Comparison of ENCODE assay signal across 10 mouse cellular contexts in genomic region chr5:34191843-34192242, GRCm38 (mm10). TPM values are rescaled to one million over a fixed set of nuclear protein-coding genes. Genes with fewer than 3 reads are reported as not detected.
DNase-seq lines count a peak whose midpoint lies in the region; ATAC-seq and TF ChIP-seq lines count a peak whose summit lies in the region.
"Had no signal": no experiment of that assay in that cellular context is flagged by ENCODE, and none has a peak within 500 bp of the region (broad histone marks: within the 10 kb centered on the region; RNA-seq: fewer than 3 reads in every experiment).

No protein-coding gene starts in this region.

- no peak for TF ChIP-seq POLR2A in CH12.LX (IDR thresholded peaks at IDR 0.05; ENCODE audit: low read depth, low read length)

- peaks cover under 1% of the 10 kb centered on the region for H3K27me3 ChIP-seq in CH12.LX (replicated peaks)
- no peaks in the 10 kb centered on the region for H3K27me3 ChIP-seq in lung, embryonic 14.5 days (ENCODE audit: insufficient read depth, low read length)
- no peaks in the 10 kb centered on the region for H3K27me3 ChIP-seq in neural tube, embryonic 15.5 days (replicated peaks)
- H3K27me3 ChIP-seq: liver, embryonic 15.5 days had no signal

- no peak overlapping the region for H3K27ac ChIP-seq in CH12.LX (ENCODE audit: insufficient read depth, low read depth)
- H3K27ac ChIP-seq in lung, embryonic 14.5 days (ENCODE audit: low read depth): no peak overlapping the region
- no peak overlapping the region for H3K27ac ChIP-seq in neural tube, embryonic 15.5 days (replicated peaks)
- H3K27ac ChIP-seq: liver, embryonic 15.5 days had no signal

- H3K36me3 ChIP-seq in CH12.LX (replicated peaks in 1 of 2; ENCODE audit: control insufficient read depth in 1 of 2, insufficient read depth in 1 of 2, low read length in 1 of 2): no peaks in the 10 kb centered on the region
- H3K36me3 ChIP-seq in lung, embryonic 14.5 days (ENCODE audit: insufficient read depth): no peaks in the 10 kb centered on the region
- H3K36me3 ChIP-seq in neural tube, embryonic 15.5 days: no peaks in the 10 kb centered on the region; the same call in 1 of the 2 replicates
- H3K36me3 ChIP-seq: liver, embryonic 15.5 days had no signal

- peaks cover 35 to 52% of the 10 kb centered on the region in 2 experiments for H3K4me1 ChIP-seq in CH12.LX (ENCODE audit: control insufficient read depth in 1 of 2, insufficient read depth in 2 of 2)
- H3K4me1 ChIP-seq in lung, embryonic 14.5 days (ENCODE audit: insufficient read depth): 0 out of 2 replicates have a peak, but pooled peaks cover 6% of the 10 kb centered on the region
- peaks cover 13% of the 10 kb centered on the region for H3K4me1 ChIP-seq in neural tube, embryonic 15.5 days

- ATAC-seq in lung, embryonic 14.5 days (ENCODE audit: insufficient read depth): no peak
- ATAC-seq in neural tube, embryonic 15.5 days (ENCODE audit: low FRiP score): no peak

- no peak overlapping the region for H3K4me2 ChIP-seq in CH12.LX (ENCODE audit: insufficient read depth, low read depth, poor library complexity, severe bottlenecking)
- H3K4me2 ChIP-seq in lung, embryonic 14.5 days: no peak overlapping the region
- H3K4me2 ChIP-seq in neural tube, embryonic 15.5 days: no peak overlapping the region
- H3K4me2 ChIP-seq: liver, embryonic 15.5 days had no signal

- peak; percentile 48 for DNase-seq in adrenal gland, postnatal 10 days
- DNase-seq in adrenal gland, postnatal 4 days (ENCODE audit: low spot score in 2 of 2): no peak
- peak; percentile 64 for DNase-seq in layer of hippocampus, adult 11-12 months (ENCODE audit: low spot score)
- no peak for DNase-seq in layer of hippocampus, postnatal 14 days (ENCODE audit: low spot score in 2 of 2)
- DNase-seq in CH12.LX (ENCODE audit: extremely low read depth): no peak
- no peak for DNase-seq in lung, embryonic 14.5 days
- DNase-seq in urinary bladder, adult 2 months (ENCODE audit: low spot score): no peak
- DNase-seq: adrenal gland, adult 8-10 months had no signal

- peak; percentile 38 for TF ChIP-seq RAD21 in CH12.LX (IDR thresholded peaks at IDR 0.05; ENCODE audit: low read depth, low read length)

- no peak overlapping the region for H3K9ac ChIP-seq in CH12.LX (ENCODE audit: insufficient read depth, low read depth)
- H3K9ac ChIP-seq in lung, embryonic 14.5 days: no peak overlapping the region
- no peak overlapping the region for H3K9ac ChIP-seq in neural tube, embryonic 15.5 days (replicated peaks)
- H3K9ac ChIP-seq: liver, embryonic 15.5 days had no signal

- TF ChIP-seq EP300 in CH12.LX (IDR thresholded peaks at IDR 0.05; ENCODE audit: low read length): no peak

- dilution Hi-C loops in CH12.LX (cut with MboI; ENCODE audit: extremely low pct_ligation_motif_present, extremely low pct_unique_long_range_greater_than_20kb, low sequenced_read_pairs): no loop called here

- TF ChIP-seq CTCF in CH12.LX (conservative IDR thresholded peaks at IDR 0.05 in 1 of 2, IDR thresholded peaks at IDR 0.05 in 1 of 2; ENCODE audit: low read depth in 2 of 2, low read length in 2 of 2): peak in 1 of 2 experiments; percentile 70; a peak in 2 of 4 replicates
- TF ChIP-seq CTCF in lung, embryonic 14.5 days (IDR thresholded peaks at IDR 0.05; ENCODE audit: low read depth): peak; percentile 59

- H3K9me3 ChIP-seq in CH12.LX (replicated peaks; ENCODE audit: low read length): no peaks in the 10 kb centered on the region
- no peaks in the 10 kb centered on the region for H3K9me3 ChIP-seq in lung, embryonic 14.5 days (ENCODE audit: low read depth, low read length)
- no peaks in the 10 kb centered on the region for H3K9me3 ChIP-seq in neural tube, embryonic 15.5 days (replicated peaks)
- H3K9me3 ChIP-seq: liver, embryonic 15.5 days had no signal

- WGBS in lung, embryonic 14.5 days: 77% methylated on average over 4 of the region's 4 CpGs
- 81% methylated on average over 4 of the region's 4 CpGs for WGBS in neural tube, embryonic 15.5 days

- H3K4me3 ChIP-seq in CH12.LX (replicated peaks in 1 of 3; ENCODE audit: low read depth in 2 of 3, low read length in 2 of 3, poor library complexity in 1 of 3): no peak overlapping the region
- H3K4me3 ChIP-seq in lung, embryonic 14.5 days (ENCODE audit: low read depth, low read length): no peak overlapping the region
- H3K4me3 ChIP-seq in neural tube, embryonic 15.5 days (replicated peaks): no peak overlapping the region
- H3K4me3 ChIP-seq: liver, embryonic 15.5 days had no signal

- in situ Hi-C loops in CH12.LX (cut with MboI; ENCODE audit: low pct_ligation_motif_present, low pct_unique_long_range_greater_than_20kb, low sequenced_read_pairs): no loop called here

- no peaks in the 10 kb centered on the region for H3K79me2 ChIP-seq in CH12.LX (replicated peaks; ENCODE audit: control insufficient read depth, extremely low read depth, insufficient read depth, poor library complexity, severe bottlenecking)

TF ChIP-seq in CH12.LX, 34 proteins besides CTCF, POLR2A, EP300 and RAD21:
- TF ChIP-seq CHD2 (IDR thresholded peaks at IDR 0.05; ENCODE audit: low read length) (no peak), JUN (IDR thresholded peaks at IDR 0.05; ENCODE audit: insufficient read depth, low read depth, low read length) (no peak), USF1 (IDR thresholded peaks at IDR 0.05; ENCODE audit: low read depth, low read length) (no peak), E2F4 (IDR thresholded peaks at IDR 0.05; ENCODE audit: insufficient replicate concordance, low read depth, low read length) (no peak), SMC3 (IDR thresholded peaks at IDR 0.05; ENCODE audit: low read depth, low read length) (peak; percentile 68), NRF1 (IDR thresholded peaks at IDR 0.05; ENCODE audit: low read depth, low read length) (no peak), SIN3A (IDR thresholded peaks at IDR 0.05; ENCODE audit: low read length) (no peak)
TF ChIP-seq in CH12.LX: peak in this region for 1.

RNA-seq across cellular contexts. Expression of gene Mxd4, which starts 4.3 kb away (rescaled TPM):
- 100 to 1,000 TPM; 140 to 144 TPM for total RNA-seq in adrenal gland, postnatal 10 days (2021)
- total RNA-seq in adrenal gland, postnatal 4 days (2021): 100 to 1,000 TPM; 145 to 158 TPM
- total RNA-seq in layer of hippocampus, postnatal 14 days (2021): 10 to 100 TPM; 79.2 to 89.4 TPM
- 6.0 and 6.2 TPM in 2 replicates for total RNA-seq in CH12.LX (2012; rRNA removed)
- 5.4 and 6.0 TPM in 2 replicates for total RNA-seq in CH12.LX (2014; rRNA removed)
- polyA plus RNA-seq in CH12.LX (2012; ENCODE audit: insufficient read length, low read depth): 4.8 and 7.6 TPM in 2 replicates
- 47.6 and 50.8 TPM in 2 replicates for polyA plus RNA-seq in lung, embryonic 14.5 days (2014; fragmentation: Nextera tagmentation; extraction: Ambion mirVana)
- 25.7 and 29.7 TPM in 2 replicates for polyA plus RNA-seq in neural tube, embryonic 15.5 days (2015; fragmentation: Nextera tagmentation; extraction: Ambion mirVana)
- polyA plus RNA-seq in urinary bladder, adult 2 months (2012; rRNA removed): 78.7 and 85.4 TPM in 2 replicates

RNA-seq across cellular contexts. Expression of gene Haus3, which starts 22.5 kb away (rescaled TPM):
- total RNA-seq in adrenal gland, postnatal 10 days (2021): 1 to 10 TPM; 9.3 to 9.8 TPM
- 10 to 100 TPM; 12.3 to 14.0 TPM for total RNA-seq in adrenal gland, postnatal 4 days (2021)
- 1 to 10 TPM; 5.8 to 7.5 TPM for total RNA-seq in layer of hippocampus, postnatal 14 days (2021)
- 16.0 and 23.4 TPM in 2 replicates for total RNA-seq in CH12.LX (2012; rRNA removed)
- 66.0 and 93.1 TPM in 2 replicates for total RNA-seq in CH12.LX (2014; rRNA removed)
- 51.5 and 53.4 TPM in 2 replicates for polyA plus RNA-seq in CH12.LX (2012; ENCODE audit: insufficient read length, low read depth)
- 44.0 and 46.8 TPM in 2 replicates for polyA plus RNA-seq in lung, embryonic 14.5 days (2014; fragmentation: Nextera tagmentation; extraction: Ambion mirVana)
- polyA plus RNA-seq in neural tube, embryonic 15.5 days (2015; fragmentation: Nextera tagmentation; extraction: Ambion mirVana): 13.1 and 19.2 TPM in 2 replicates
- polyA plus RNA-seq in urinary bladder, adult 2 months (2012; rRNA removed): 5.3 and 6.1 TPM in 2 replicates

RNA-seq across cellular contexts. Expression of gene Poln, which starts 22.6 kb away (rescaled TPM):
- total RNA-seq in adrenal gland, postnatal 10 days (2021): 10 to 100 TPM; 37.3 to 40.0 TPM
- 1 to 10 TPM; 1.4 to 3.4 TPM for total RNA-seq in adrenal gland, postnatal 4 days (2021)
- under 1 TPM; 0.67 to 0.81 TPM for total RNA-seq in layer of hippocampus, postnatal 14 days (2021)
- 0.25 and 0.55 TPM in 2 replicates for total RNA-seq in CH12.LX (2012; rRNA removed)
- 0.12 and 0.39 TPM in 2 replicates for total RNA-seq in CH12.LX (2014; rRNA removed)
- polyA plus RNA-seq in CH12.LX (2012; ENCODE audit: insufficient read length, low read depth): 0.45 and 0.64 TPM in 2 replicates
- 1.2 and 1.4 TPM in 2 replicates for polyA plus RNA-seq in lung, embryonic 14.5 days (2014; fragmentation: Nextera tagmentation; extraction: Ambion mirVana)
- polyA plus RNA-seq in neural tube, embryonic 15.5 days (2015; fragmentation: Nextera tagmentation; extraction: Ambion mirVana): 0.31 and 0.52 TPM in 2 replicates
- polyA plus RNA-seq in urinary bladder, adult 2 months (2012; rRNA removed): 0.19 and 0.46 TPM in 2 replicates

Comparison
In these comparisons a context has a peak if more than half of its experiments do, and no peak if none do; other contexts are left out.
1. DNase-seq: peak in adrenal gland, postnatal 10 days (single experiment) and layer of hippocampus, adult 11-12 months (single experiment); none in adrenal gland, postnatal 4 days (0 of 2), layer of hippocampus, postnatal 14 days (0 of 2), CH12.LX (single experiment), lung, embryonic 14.5 days (single experiment) and urinary bladder, adult 2 months (single experiment).
2. RNA of gene Poln, which starts 22.6 kb away (total RNA-seq): 37.3 to 40.0 TPM in adrenal gland, postnatal 10 days; 1.4 to 3.4 TPM in adrenal gland, postnatal 4 days, 0.67 to 0.81 TPM in layer of hippocampus, postnatal 14 days and 0.12 to 0.55 TPM in CH12.LX; every median in the first group is over 4 times any median in the second.
3. RNA of gene Mxd4, which starts 4.3 kb away (total RNA-seq): 145 to 158 TPM in adrenal gland, postnatal 4 days, 140 to 144 TPM in adrenal gland, postnatal 10 days and 79.2 to 89.4 TPM in layer of hippocampus, postnatal 14 days; 5.4 to 6.2 TPM in CH12.LX; every median in the first group is over 10 times any median in the second.